ENCODE assay signal across 27 mouse cellular contexts in genomic region chr12:24659923-24660322, GRCm38 (mm10). TPM values are rescaled to one million over a fixed set of nuclear protein-coding genes. Genes with fewer than 3 reads are reported as not detected.
DNase-seq lines count a peak whose midpoint lies in the region; ATAC-seq and TF ChIP-seq lines count a peak whose summit lies in the region.
"Had no signal": no experiment of that assay in that cellular context is flagged by ENCODE, and none has a peak within 500 bp of the region (broad histone marks: within the 10 kb centered on the region; RNA-seq: fewer than 3 reads in every experiment).

No protein-coding gene starts in this region.

- no peak overlapping the region for H3K9ac ChIP-seq in hindbrain, postnatal 0 days (replicated peaks; ENCODE audit: low read length)
- no peak overlapping the region for H3K9ac ChIP-seq in hindbrain, embryonic 16.5 days (ENCODE audit: low read depth, low read length)
- no peak overlapping the region for H3K9ac ChIP-seq in liver, embryonic 12.5 days
- no peak overlapping the region for H3K9ac ChIP-seq in liver, postnatal 0 days (replicated peaks)
- H3K9ac ChIP-seq: embryonic facial prominence, embryonic 13.5 days; embryonic facial prominence, embryonic 15.5 days; forebrain, embryonic 12.5 days; forebrain, embryonic 15.5 days; forebrain, postnatal 0 days had no signal

- H3K4me1 ChIP-seq in hindbrain, postnatal 0 days (ENCODE audit: insufficient read depth, low read length): no peaks in the 10 kb centered on the region; the same call in 1 of the 2 replicates
- peaks cover 15% of the 10 kb centered on the region for H3K4me1 ChIP-seq in hindbrain, embryonic 16.5 days (ENCODE audit: control insufficient read depth, insufficient read depth, low read depth, low read length)
- H3K4me1 ChIP-seq in liver, embryonic 12.5 days: peaks cover 46% of the 10 kb centered on the region
- H3K4me1 ChIP-seq in liver, postnatal 0 days (ENCODE audit: insufficient read depth): peaks cover 46% of the 10 kb centered on the region

- 0 out of 2 replicates have a peak, but pooled peaks have one; percentile 16 for ATAC-seq in hindbrain, postnatal 0 days
- ATAC-seq in hindbrain, embryonic 16.5 days: no peak
- ATAC-seq in liver, embryonic 12.5 days: 0 out of 2 replicates have a peak, but pooled peaks have one; percentile 23
- ATAC-seq in liver, postnatal 0 days: no peak
- ATAC-seq in monocyte, adult 5-6 weeks (replicated peaks; ENCODE audit: insufficient number of reproducible peaks, low FRiP score, low TSS enrichment, poor library complexity, severe bottlenecking): 0 out of 2 replicates have a peak, but pooled peaks have one; percentile 20
- ATAC-seq: CD4-positive, CD25-positive, alpha-beta regulatory T cell, adult 4 months; forebrain, embryonic 15.5 days; forebrain, postnatal 0 days; Patski had no signal

- no peak for DNase-seq in hindbrain, postnatal 0 days (ENCODE audit: low spot score)
- no peak for DNase-seq in liver, postnatal 0 days
- DNase-seq in R1 (ENCODE audit: low read depth, low spot score): peak; percentile 16
- DNase-seq in natural killer cell, adult 2 months (ENCODE audit: low spot score in 2 of 2): no peak
- DNase-seq in lung, postnatal 36 days: no peak
- DNase-seq: adrenal gland, adult 2 months; adrenal gland, postnatal 10 days; adrenal gland, postnatal 25 days; B cell, adult 2 months; cerebellum, adult 11-12 months; cerebellum, adult 2 months; cerebellum, adult 9-10 months; cerebellum, postnatal 10 days; cerebellum, postnatal 25 days; forebrain, postnatal 0 days had no signal

- H3K4me2 ChIP-seq in hindbrain, postnatal 0 days (ENCODE audit: low read depth, low read length): no peak overlapping the region
- H3K4me2 ChIP-seq in hindbrain, embryonic 16.5 days (ENCODE audit: low read length): no peak overlapping the region
- no peak overlapping the region for H3K4me2 ChIP-seq in liver, embryonic 12.5 days
- no peak overlapping the region for H3K4me2 ChIP-seq in liver, postnatal 0 days (ENCODE audit: low read depth, low read length)
- H3K4me2 ChIP-seq: embryonic facial prominence, embryonic 13.5 days; embryonic facial prominence, embryonic 15.5 days; forebrain, embryonic 12.5 days; forebrain, embryonic 15.5 days had no signal

- H3K9me3 ChIP-seq in hindbrain, postnatal 0 days (ENCODE audit: low read length): no peaks in the 10 kb centered on the region
- H3K9me3 ChIP-seq in hindbrain, embryonic 16.5 days (ENCODE audit: control insufficient read depth, low read length): no peaks in the 10 kb centered on the region
- no peaks in the 10 kb centered on the region for H3K9me3 ChIP-seq in liver, embryonic 12.5 days (replicated peaks)
- H3K9me3 ChIP-seq in liver, postnatal 0 days (ENCODE audit: low read length): no peaks in the 10 kb centered on the region
- H3K9me3 ChIP-seq: embryonic facial prominence, embryonic 13.5 days; embryonic facial prominence, embryonic 15.5 days; forebrain, embryonic 10.5 days; forebrain, embryonic 12.5 days; forebrain, embryonic 15.5 days had no signal

- TF ChIP-seq CTCF in hindbrain, postnatal 0 days (IDR thresholded peaks at IDR 0.05; ENCODE audit: low read depth): no peak
- no peak for TF ChIP-seq CTCF in liver, postnatal 0 days (IDR thresholded peaks at IDR 0.05; ENCODE audit: low read depth)

- H3K27ac ChIP-seq in hindbrain, postnatal 0 days: no peak overlapping the region
- H3K27ac ChIP-seq in hindbrain, embryonic 16.5 days (ENCODE audit: low read depth, low read length): no peak overlapping the region
- no peak overlapping the region for H3K27ac ChIP-seq in liver, embryonic 12.5 days
- no peak overlapping the region for H3K27ac ChIP-seq in liver, postnatal 0 days (ENCODE audit: low read depth)
- H3K27ac ChIP-seq: embryonic facial prominence, embryonic 13.5 days; embryonic facial prominence, embryonic 15.5 days; forebrain, embryonic 10.5 days; forebrain, embryonic 12.5 days; forebrain, embryonic 15.5 days had no signal

- peaks cover 23% of the 10 kb centered on the region; the same call in 1 of the 2 replicates for H3K36me3 ChIP-seq in hindbrain, postnatal 0 days (ENCODE audit: insufficient read depth, low read length)
- peaks cover 11% of the 10 kb centered on the region for H3K36me3 ChIP-seq in hindbrain, embryonic 16.5 days (ENCODE audit: control insufficient read depth, insufficient read depth, low read length)
- peaks cover 85% of the 10 kb centered on the region for H3K36me3 ChIP-seq in liver, embryonic 12.5 days
- peaks cover 62% of the 10 kb centered on the region for H3K36me3 ChIP-seq in liver, postnatal 0 days (replicated peaks; ENCODE audit: insufficient read depth, low read length)

- no peak for TF ChIP-seq EP300 in liver, postnatal 0 days (IDR thresholded peaks at IDR 0.05; ENCODE audit: low read depth)

- H3K4me3 ChIP-seq in hindbrain, postnatal 0 days (ENCODE audit: low read length): no peak overlapping the region
- H3K4me3 ChIP-seq in hindbrain, embryonic 16.5 days (ENCODE audit: low read length): no peak overlapping the region
- no peak overlapping the region for H3K4me3 ChIP-seq in liver, embryonic 12.5 days
- H3K4me3 ChIP-seq in liver, postnatal 0 days (ENCODE audit: low read depth, low read length): no peak overlapping the region
- H3K4me3 ChIP-seq: embryonic facial prominence, embryonic 13.5 days; embryonic facial prominence, embryonic 15.5 days; erythroblast, embryonic 14.5 days; forebrain, embryonic 10.5 days; forebrain, embryonic 12.5 days; forebrain, embryonic 15.5 days had no signal

- H3K27me3 ChIP-seq in hindbrain, postnatal 0 days (ENCODE audit: insufficient read depth, low read length): no peaks in the 10 kb centered on the region
- no peaks in the 10 kb centered on the region for H3K27me3 ChIP-seq in hindbrain, embryonic 16.5 days (replicated peaks; ENCODE audit: control insufficient read depth, insufficient read depth, low read length)
- H3K27me3 ChIP-seq in liver, embryonic 12.5 days (replicated peaks): no peaks in the 10 kb centered on the region
- no peaks in the 10 kb centered on the region for H3K27me3 ChIP-seq in liver, postnatal 0 days (ENCODE audit: insufficient read depth, low read length)
- H3K27me3 ChIP-seq: CH12.LX; embryonic facial prominence, embryonic 13.5 days; embryonic facial prominence, embryonic 15.5 days; forebrain, embryonic 12.5 days; forebrain, embryonic 15.5 days; Patski had no signal

- 86% methylated on average over 9 of the region's 9 CpGs for WGBS in hindbrain, postnatal 0 days
- 89% methylated on average over 9 of the region's 9 CpGs for WGBS in hindbrain, embryonic 16.5 days
- 92% methylated on average over 9 of the region's 9 CpGs for WGBS in liver, embryonic 12.5 days (ENCODE audit: insufficient replicate concordance)
- 88% methylated on average over 9 of the region's 9 CpGs for WGBS in liver, postnatal 0 days (ENCODE audit: insufficient replicate concordance)

RNA-seq across cellular contexts. Expression of gene Klf11, which starts 8.8 kb away (rescaled TPM):
- 28.2 and 28.3 TPM in 2 replicates for total RNA-seq in hindbrain, postnatal 0 days (2014; rRNA removed)
- polyA plus RNA-seq in hindbrain, postnatal 0 days (2015; fragmentation: Nextera tagmentation; extraction: Ambion mirVana): 18.0 and 20.4 TPM in 2 replicates
- polyA plus RNA-seq in hindbrain, embryonic 16.5 days (2015; fragmentation: Nextera tagmentation; extraction: Ambion mirVana): 14.9 and 15.5 TPM in 2 replicates
- 9.2 and 10.6 TPM in 2 replicates for polyA plus RNA-seq in liver, embryonic 12.5 days (2016; fragmentation: Nextera tagmentation; extraction: Ambion mirVana)
- 4.0 and 5.3 TPM in 2 replicates for polyA plus RNA-seq in liver, postnatal 0 days (2015; fragmentation: Nextera tagmentation; extraction: Ambion mirVana)
- total RNA-seq in monocyte, adult 5-6 weeks (2017): 27.5 to 35.9 TPM (median 31.5 TPM) in 3 replicates

RNA-seq across cellular contexts. Expression of gene Cys1, which starts 21.7 kb away (rescaled TPM):
- total RNA-seq in hindbrain, postnatal 0 days (2014; rRNA removed): 3.9 and 5.5 TPM in 2 replicates
- polyA plus RNA-seq in hindbrain, postnatal 0 days (2015; fragmentation: Nextera tagmentation; extraction: Ambion mirVana): 1.4 and 1.7 TPM in 2 replicates
- polyA plus RNA-seq in hindbrain, embryonic 16.5 days (2015; fragmentation: Nextera tagmentation; extraction: Ambion mirVana): 1.5 and 1.6 TPM in 2 replicates
- 0.56 and 1.0 TPM in 2 replicates for polyA plus RNA-seq in liver, embryonic 12.5 days (2016; fragmentation: Nextera tagmentation; extraction: Ambion mirVana)
- 0.31 and 0.50 TPM in 2 replicates for polyA plus RNA-seq in liver, postnatal 0 days (2015; fragmentation: Nextera tagmentation; extraction: Ambion mirVana)
- total RNA-seq in monocyte, adult 5-6 weeks (2017): not detected in 3 replicates
- total RNA-seq: CH12.LX had no signal
- polyA plus RNA-seq: CD4-positive, CD25-positive, alpha-beta regulatory T cell, adult 4 months; erythroblast, embryonic 14.5 days had no signal

RNA-seq across cellular contexts. Expression of gene Rrm2, which starts 48.1 kb away (rescaled TPM):
- 23.4 TPM in 2 replicates for total RNA-seq in hindbrain, postnatal 0 days (2014; rRNA removed)
- polyA plus RNA-seq in hindbrain, postnatal 0 days (2015; fragmentation: Nextera tagmentation; extraction: Ambion mirVana): 53.4 and 61.1 TPM in 2 replicates
- polyA plus RNA-seq in hindbrain, embryonic 16.5 days (2015; fragmentation: Nextera tagmentation; extraction: Ambion mirVana): 54.2 and 66.2 TPM in 2 replicates
- polyA plus RNA-seq in liver, embryonic 12.5 days (2016; fragmentation: Nextera tagmentation; extraction: Ambion mirVana): 531 and 552 TPM in 2 replicates
- polyA plus RNA-seq in liver, postnatal 0 days (2015; fragmentation: Nextera tagmentation; extraction: Ambion mirVana): 235 and 276 TPM in 2 replicates
- 5.4 to 11.1 TPM (median 6.5 TPM) in 3 replicates for total RNA-seq in monocyte, adult 5-6 weeks (2017)

Comparison
In these comparisons a context has a peak if more than half of its experiments do, and no peak if none do; other contexts are left out.
1. ATAC-seq: peak in hindbrain, postnatal 0 days (single experiment), liver, embryonic 12.5 days (single experiment) and monocyte, adult 5-6 weeks (single experiment); none in hindbrain, embryonic 16.5 days (single experiment) and liver, postnatal 0 days (single experiment).